Mouse (Mus musculus) embryonic facial prominence, embryonic 11.5 days (tissue): Measurements from ENCODE around the gene Cbx1. TPM values are rescaled to one million over a fixed set of nuclear protein-coding genes. Genes with fewer than 3 reads are reported as not detected.
"Not testable (repeated sequence)": the region's sequence is repeated elsewhere in the genome, so short reads cannot be mapped to it uniquely, and the experiment has no call there.

Experiments used
- ATAC-seq: fragments of 200-750 bp; cut with Nextera tagmentation; replicated peaks from 2 replicates; pipeline ENCODE4 v1.8.0; 2017; ENCODE audit warnings: low read depth; ENCODE audit not compliant: insufficient number of reproducible peaks, low FRiP score, low TSS enrichment
- DNase-seq: peaks from one replicate; pipeline ENCODE4 v3.0.0-alpha.2; 2015; ENCODE audit warnings: low spot score
- H3K27ac ChIP-seq: fragments of 300-500 bp; sonication (generic); replicated peaks from 2 replicates; pipeline ENCODE4 v1.5.1; 2014; ENCODE audit warnings: mild to moderate bottlenecking, low read depth, low read length, control low read depth
- H3K27me3 ChIP-seq: fragments of 300-500 bp; sonication (generic); 2 replicates; pipeline ENCODE4 v1.6.1; 2014; ENCODE audit warnings: mild to moderate bottlenecking, low read length, moderate library complexity, mixed read lengths; ENCODE audit not compliant: control insufficient read depth, insufficient read depth
- H3K36me3 ChIP-seq: fragments of 300-500 bp; sonication (generic); replicated peaks from 2 replicates; pipeline ENCODE4 v1.6.1; 2014; ENCODE audit warnings: low read depth, mild to moderate bottlenecking, low read length, moderate library complexity, mixed read lengths; ENCODE audit not compliant: control insufficient read depth, insufficient read depth
- H3K4me1 ChIP-seq: fragments of 300-500 bp; sonication (generic); 2 replicates; pipeline ENCODE4 v1.6.1; 2014; ENCODE audit warnings: low read length, mixed read lengths; ENCODE audit not compliant: control insufficient read depth, insufficient read depth
- H3K4me2 ChIP-seq: fragments of 300-500 bp; sonication (generic); 2 replicates; pipeline ENCODE4 v1.6.1; 2014; ENCODE audit warnings: low read depth, mild to moderate bottlenecking, control low read depth, low read length, moderate library complexity
- H3K4me3 ChIP-seq: fragments of 300-500 bp; sonication (generic); 2 replicates; pipeline ENCODE4 v1.5.1; 2014; ENCODE audit warnings: low read depth, low read length, control low read depth
- H3K9ac ChIP-seq: fragments of 300-500 bp; sonication (generic); replicated peaks from 2 replicates; pipeline ENCODE4 v1.6.1; 2014; ENCODE audit warnings: mild to moderate bottlenecking, control low read depth, low read length
- H3K9me3 ChIP-seq: fragments of 300-500 bp; sonication (generic); replicated peaks from 2 replicates; pipeline ENCODE4 v1.6.1; 2016; ENCODE audit warnings: mild to moderate bottlenecking, low read length, inconsistent platforms, mixed read lengths; ENCODE audit not compliant: control insufficient read depth
- WGBS: fragments of 180-500 bp; shearing (Covaris S2); extraction: QIAGEN DNeasy Blood & Tissue Kit; methylation state at CpG from one replicate; pipeline ENCODE4 v1.1.7; 2014; 5-methylcytosine and 5-hydroxymethylcytosine counted together
- polyA plus RNA-seq: library from polyadenylated mRNA; unstranded; fragments of >200 nt; fragmentation: Nextera tagmentation; extraction: Ambion mirVana; gene quantifications from 2 replicates; pipeline ENCODE4 v1.2.1, GENCODE M21; 2014

Cbx1 gene
- polyA plus RNA-seq, 1 experiment from 2014 or later = 179 TPM

DNA sequence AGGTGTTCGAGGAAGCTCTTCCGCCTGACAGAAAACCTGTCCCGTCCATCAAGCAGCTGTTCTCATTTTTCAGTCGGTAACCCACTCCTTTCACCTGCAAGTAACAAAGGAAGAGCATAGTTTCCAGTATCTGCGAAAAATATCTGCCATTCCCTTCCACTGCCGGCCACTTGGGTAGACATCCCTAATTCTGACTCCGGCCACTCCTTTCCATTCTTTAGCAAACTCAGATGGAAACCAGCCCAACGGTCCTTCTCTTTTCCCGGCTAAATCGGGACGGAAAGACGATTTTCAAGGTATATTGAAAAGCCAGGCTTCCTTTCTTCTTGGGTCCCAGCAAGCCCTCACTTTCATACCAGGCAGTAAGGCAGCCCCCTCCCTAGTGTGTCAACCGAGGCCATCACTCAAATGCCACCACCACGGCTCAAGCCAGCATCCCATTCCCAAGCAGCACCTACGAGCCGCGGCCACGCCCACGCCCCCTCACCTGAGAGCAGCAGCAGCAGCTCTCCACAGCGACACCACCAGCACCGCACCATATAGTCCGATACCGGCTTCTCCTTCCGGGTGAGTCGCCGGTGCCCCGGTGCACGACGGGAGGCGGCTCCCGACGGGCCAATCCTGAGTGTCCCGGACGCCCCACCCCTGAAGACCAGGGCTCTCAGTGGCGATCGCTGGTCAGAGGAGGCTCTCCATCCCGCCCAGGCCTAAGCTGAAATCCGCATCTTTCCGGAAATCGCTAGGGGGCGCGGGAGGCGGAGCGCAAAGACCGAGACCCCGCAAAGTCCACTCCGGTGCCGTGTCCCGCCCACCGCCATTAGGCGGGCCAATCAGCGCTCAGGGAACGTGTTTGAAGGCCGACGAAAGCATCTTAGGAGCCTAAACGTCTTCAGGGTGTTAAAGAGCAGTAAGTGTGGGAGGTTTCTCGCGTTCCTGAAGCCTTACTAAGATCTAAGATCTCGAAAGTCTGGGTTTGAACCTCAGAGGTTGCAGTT lies 11.7 kb upstream of the Cbx1 start, which contains the start of gene Snx11:
Gene Snx11, minus strand, starts transcription at position 592 of the 995 bp plus-strand sequence.
- ATAC-seq (peak; percentile 99), DNase-seq (peak; percentile 99)
- 1% methylated on average over 59 of the region's 59 CpGs for WGBS
- Histone ChIP-seq H3K4me3 (peak within 1 kb of the TSS; percentile 58), H3K4me2 (peak within 1 kb of the TSS; percentile 55), H3K9me3 (no peaks in the 10 kb centered on the region), H3K27ac (no peak within 1 kb of the TSS; the same call in 1 of the 2 replicates), H3K27me3 (no peaks in the 10 kb centered on the region), H3K36me3 (no peaks in the 10 kb centered on the region), H3K4me1 (peaks cover 5% of the 10 kb centered on the region), H3K9ac (peak within 1 kb of the TSS; percentile 53)

DNA sequence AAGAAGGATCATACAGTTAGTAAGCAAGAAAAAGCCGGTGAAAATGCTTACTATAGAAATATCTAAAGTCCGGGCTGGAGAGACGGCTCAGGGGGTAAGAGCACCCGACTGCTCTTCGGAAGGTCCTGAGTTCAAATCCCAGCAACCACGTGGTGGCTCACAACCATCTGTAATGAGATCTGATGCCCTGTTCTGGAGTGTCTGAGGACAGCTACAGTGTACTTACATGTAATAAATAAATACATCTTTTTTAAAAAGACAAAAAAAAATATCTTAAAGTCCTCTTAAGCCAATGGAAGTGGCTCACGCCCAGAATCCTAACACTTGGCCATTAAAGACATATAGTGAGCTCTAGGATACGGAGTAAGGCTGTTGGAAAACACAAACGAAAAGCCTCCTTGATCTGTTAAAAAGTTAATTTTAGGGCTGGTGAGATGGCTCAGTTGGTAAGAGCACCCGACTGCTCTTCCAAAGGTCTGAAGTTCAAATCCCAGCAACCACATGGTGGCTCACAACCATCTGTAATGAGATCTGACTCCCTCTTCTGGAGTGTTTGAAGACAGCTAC lies 10.8 kb upstream of the Cbx1 start:
- Histone ChIP-seq H3K4me2 (peak overlapping the region; percentile 48), H3K9ac (peak overlapping the region; percentile 52), H3K4me3 (peak overlapping the region; percentile 58)
- H3K4me1 ChIP-seq, DNase-seq, H3K27ac ChIP-seq, H3K9me3 ChIP-seq, ATAC-seq, H3K27me3 ChIP-seq, H3K36me3 ChIP-seq: not testable (repeated sequence)
- 73% methylated on average over 10 of the region's 10 CpGs for whole genome bisulfite sequencing

DNA sequence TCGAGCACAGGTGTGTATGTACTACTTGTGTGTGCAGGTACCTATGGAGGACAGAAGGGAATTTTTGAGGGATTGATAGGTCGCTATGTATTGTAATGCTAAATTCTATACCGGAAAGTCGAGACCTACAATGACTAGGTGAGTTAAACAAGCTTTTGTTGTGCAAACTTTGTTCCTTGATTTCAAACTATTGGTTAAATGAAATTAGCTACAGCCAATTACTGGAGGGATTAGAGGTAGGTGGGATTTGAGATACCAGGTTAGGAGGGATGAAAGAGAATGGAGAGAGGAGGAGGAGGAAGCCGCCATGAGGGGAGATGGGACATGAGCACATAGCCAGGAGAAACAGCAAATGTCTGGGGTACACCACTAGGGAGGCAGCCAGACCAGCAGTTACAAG lies 8.6 kb upstream of the Cbx1 start:
- no peak overlapping the region for H3K4me2 ChIP-seq
- WGBS = 78% methylated on average over 5 of the region's 5 CpGs

DNA sequence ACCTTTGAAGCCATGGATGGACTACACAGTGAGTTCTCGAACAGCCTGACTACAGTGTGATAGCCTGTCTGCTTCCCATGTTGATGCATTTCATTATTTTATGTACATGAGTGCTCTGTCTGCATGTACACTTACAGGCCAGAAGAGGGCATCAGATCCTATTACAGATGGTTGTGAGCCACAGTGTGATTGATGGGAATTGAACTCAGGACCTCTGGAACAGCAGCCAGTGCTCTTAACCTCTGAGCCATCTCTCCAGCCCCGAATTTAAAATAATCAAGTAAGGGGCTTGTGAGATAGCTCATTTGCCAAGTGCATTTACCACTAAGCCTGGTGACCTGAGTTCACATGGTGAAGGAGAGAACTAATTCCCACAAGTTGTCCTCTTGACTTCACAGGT lies 7.5 kb upstream of the Cbx1 start:
- Histone ChIP-seq H3K9ac (no peak overlapping the region), H3K27ac (no peak overlapping the region), H3K9me3 (no peaks in the 10 kb centered on the region), H3K4me1 (peaks cover 2% of the 10 kb centered on the region; the same call in 1 of the 2 replicates), H3K4me2 (no peak overlapping the region), H3K36me3 (no peaks in the 10 kb centered on the region), H3K4me3 (no peak overlapping the region), H3K27me3 (no peaks in the 10 kb centered on the region)
- WGBS = 83% methylated on average over 2 of the region's 2 CpGs
- ATAC-seq (no peak), DNase-seq (no peak)

More for the DNA sequence above, 8.6 kb upstream of the Cbx1 start:
- no peaks in the 10 kb centered on the region for H3K9me3 ChIP-seq
- DNase-seq = no peak
- ATAC-seq = no peak
- peaks cover 5% of the 10 kb centered on the region for H3K4me1 ChIP-seq
- H3K4me3 ChIP-seq = no peak overlapping the region
- H3K27me3 ChIP-seq = no peaks in the 10 kb centered on the region
- no peaks in the 10 kb centered on the region for H3K36me3 ChIP-seq
- no peak overlapping the region for H3K9ac ChIP-seq
- no peak overlapping the region for H3K27ac ChIP-seq

DNA sequence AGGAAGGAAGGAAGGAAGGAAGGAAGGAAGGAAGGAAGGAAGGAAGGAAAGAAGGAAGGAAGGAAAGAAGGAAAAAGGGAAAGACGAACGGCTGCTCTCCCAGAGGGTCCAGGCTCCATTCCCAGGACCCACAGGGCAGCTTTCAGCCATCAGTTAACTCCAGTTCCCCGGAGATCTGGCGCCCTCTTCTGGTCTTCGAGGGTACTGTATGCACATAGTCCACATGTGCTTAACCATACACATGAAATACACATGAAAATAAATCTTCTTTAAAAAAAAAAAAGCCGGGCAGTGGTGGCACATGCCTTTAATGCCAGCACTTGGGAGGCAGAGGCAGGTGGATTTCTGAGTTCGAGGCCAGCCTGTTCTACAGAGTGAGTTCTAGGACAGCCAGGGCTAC lies 4.1 kb upstream of the Cbx1 start:
- H3K4me1 ChIP-seq, H3K4me3 ChIP-seq, H3K36me3 ChIP-seq, H3K9me3 ChIP-seq, H3K4me2 ChIP-seq, H3K27ac ChIP-seq, H3K27me3 ChIP-seq, ATAC-seq, H3K9ac ChIP-seq: not testable (repeated sequence)
- peak; percentile 78 for DNase-seq
- WGBS = 16% methylated on average over 7 of the region's 7 CpGs

DNA sequence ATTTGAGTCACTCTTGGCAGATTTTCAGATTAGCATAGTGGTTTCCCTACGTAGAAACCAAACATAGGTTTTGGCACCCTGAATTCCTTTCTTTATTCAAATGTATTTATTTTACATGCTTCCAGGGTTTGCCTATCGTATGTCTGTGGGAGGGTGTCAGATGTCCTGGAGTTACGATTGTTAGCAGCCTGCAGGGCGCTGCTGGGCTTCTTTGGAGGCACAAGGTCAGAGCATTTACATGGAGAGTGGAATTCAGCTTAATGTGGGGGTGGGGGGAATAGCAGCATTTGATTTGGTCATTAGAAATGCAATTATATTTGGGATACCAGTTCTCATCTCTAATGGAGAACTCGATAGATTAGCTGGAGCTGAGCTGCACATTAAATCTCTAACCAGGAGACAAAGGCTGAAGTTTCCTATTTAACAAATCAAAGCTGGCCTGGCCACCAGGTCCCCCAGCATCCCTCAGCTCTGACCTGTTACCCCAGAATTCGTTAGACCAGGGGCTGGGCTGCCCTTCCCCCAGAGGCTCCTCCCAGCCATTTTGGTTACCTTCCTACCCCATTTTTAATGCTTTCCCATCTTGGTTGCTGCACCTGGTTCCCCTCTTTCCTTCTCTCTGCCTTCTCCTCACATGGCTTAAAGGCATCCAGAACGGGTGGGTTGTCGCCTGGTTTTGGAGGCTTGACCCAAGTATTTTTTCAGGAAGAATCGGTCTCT lies 2.0 kb upstream of the Cbx1 start:
- WGBS = 25% methylated on average over 9 of the region's 9 CpGs
- Histone ChIP-seq H3K27me3 (no peaks in the 10 kb centered on the region), H3K9me3 (no peaks in the 10 kb centered on the region), H3K4me1 (no peaks in the 10 kb centered on the region), H3K27ac (no peak overlapping the region), H3K9ac (no peak overlapping the region), H3K4me2 (no peak overlapping the region), H3K36me3 (peaks cover 2% of the 10 kb centered on the region; the same call in 1 of the 2 replicates), H3K4me3 (no peak overlapping the region)
- DNase-seq (peak; percentile 15), ATAC-seq (no peak)

DNA sequence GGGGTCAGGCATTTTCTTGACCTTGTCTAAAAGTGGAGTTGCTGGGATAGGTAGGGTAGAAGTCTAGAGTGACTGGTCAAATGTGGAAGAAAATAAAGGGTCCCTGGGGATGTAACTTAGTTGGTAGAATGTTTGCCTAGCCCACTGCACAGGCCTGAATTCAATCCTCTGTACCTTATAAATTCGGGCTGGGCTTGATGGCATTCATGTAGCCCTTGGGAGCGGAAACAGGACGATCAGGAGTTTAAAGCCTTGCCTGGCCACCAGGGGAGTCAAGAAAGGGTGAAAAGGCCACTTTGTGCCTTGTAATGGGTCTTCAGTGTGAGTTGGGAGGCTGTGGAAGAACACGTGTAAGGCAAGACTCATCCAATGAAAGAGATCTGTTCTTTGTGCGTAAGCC lies 1.1 kb downstream of the Cbx1 start:
- Histone ChIP-seq H3K9ac (peak overlapping the region; percentile 98), H3K4me1 (no peaks in the 10 kb centered on the region; the same call in 1 of the 2 replicates), H3K4me3 (peak overlapping the region; percentile 95), H3K9me3 (no peaks in the 10 kb centered on the region), H3K36me3 (peaks cover 2% of the 10 kb centered on the region; the same call in 1 of the 2 replicates), H3K27me3 (no peaks in the 10 kb centered on the region), H3K27ac (no peak overlapping the region; the same call in 1 of the 2 replicates), H3K4me2 (peak overlapping the region; percentile 68)
- ATAC-seq (no peak), DNase-seq (peak; percentile 43)
- WGBS = 12% methylated on average over 5 of the region's 5 CpGs
